Mouse (Mus musculus) urinary bladder, postnatal 14 days (tissue): Measurements from ENCODE around the gene Kif16b.
A peak's percentile ranks its signal among the peaks of the same experiment; 100 is the strongest.

Source experiments
- DNase-seq: peaks from one replicate; pipeline ENCODE4 v3.0.0; 2021; ENCODE audit warnings: low spot score

Kif16b gene

GRCm38 (mm10) chr2:142732370-142732769 lies 169.0 kb downstream of the Kif16b start:
- DNase-seq = peak; percentile 8

- peak; percentile 52 for DNase-seq
Observed at GRCm38 (mm10) chr2:142731778-142732092, 169.6 kb downstream of the Kif16b start.

- no peak for DNase-seq
Observed at GRCm38 (mm10) chr2:142731016-142731777, 170.1 kb downstream of the Kif16b start.

- DNase-seq = no peak
Observed at GRCm38 (mm10) chr2:142724215-142725001, 176.9 kb downstream of the Kif16b start.

- no peak for DNase-seq
Observed at GRCm38 (mm10) chr2:142720174-142720573, 181.2 kb downstream of the Kif16b start.

- no peak for DNase-seq
Observed at GRCm38 (mm10) chr2:142718998-142719397, 182.3 kb downstream of the Kif16b start.

- no peak for DNase-seq
Observed at GRCm38 (mm10) chr2:142717591-142717990, 183.7 kb downstream of the Kif16b start.

- no peak for DNase-seq
Observed at GRCm38 (mm10) chr2:142715912-142716260, 185.4 kb downstream of the Kif16b start.

GRCm38 (mm10) chr2:142715186-142715911 lies 186.0 kb downstream of the Kif16b start:
- DNase-seq = no peak

- DNase-seq = no peak
Observed at GRCm38 (mm10) chr2:142712727-142713126, 188.6 kb downstream of the Kif16b start.

GRCm38 (mm10) chr2:142709326-142709725 lies 192.0 kb downstream of the Kif16b start:
- no peak for DNase-seq

- DNase-seq = peak; percentile 29
Observed at GRCm38 (mm10) chr2:142700689-142701088, 200.6 kb downstream of the Kif16b start.

GRCm38 (mm10) chr2:142698650-142699049 lies 202.7 kb downstream of the Kif16b start:
- DNase-seq = no peak

GRCm38 (mm10) chr2:142694936-142695331 lies 206.4 kb downstream of the Kif16b start:
- no peak for DNase-seq

- DNase-seq = no peak
Observed at GRCm38 (mm10) chr2:142694019-142694935, 207.1 kb downstream of the Kif16b start.

- no peak for DNase-seq
Observed at GRCm38 (mm10) chr2:142693461-142693860, 207.9 kb downstream of the Kif16b start.

- no peak for DNase-seq
Observed at GRCm38 (mm10) chr2:142689496-142689895, 211.8 kb downstream of the Kif16b start.

- no peak for DNase-seq
Observed at GRCm38 (mm10) chr2:142687936-142688514, 213.3 kb downstream of the Kif16b start.

GRCm38 (mm10) chr2:142682965-142683709 lies 218.2 kb downstream of the Kif16b start:
- DNase-seq = no peak

GRCm38 (mm10) chr2:142668426-142668825 lies 232.9 kb downstream of the Kif16b start:
- DNase-seq = no peak

- DNase-seq = no peak
Observed at GRCm38 (mm10) chr2:142651591-142651990, 249.7 kb downstream of the Kif16b start.
